Mouse (Mus musculus) G1E (cell line): ENCODE measurements around the gene Cct8l1. TPM values are rescaled to one million over a fixed set of nuclear protein-coding genes. Genes with fewer than 3 reads are reported as not detected.

Source experiments
- ATAC-seq: 2 replicates; pipeline ENCODE4 v1.8.0; 2016; ENCODE audit warnings: mild to moderate bottlenecking; ENCODE audit not compliant: insufficient number of reproducible peaks, poor library complexity, low FRiP score, severe bottlenecking; ENCODE audit errors: extremely low read depth
- DNase-seq: peaks from one replicate; pipeline ENCODE4 v3.0.0; 2012; ENCODE audit warnings: low spot score
- H3K27me3 ChIP-seq: 2 replicates; pipeline ENCODE4 v1.6.1; 2012; ENCODE audit warnings: mild to moderate bottlenecking, low read length, inconsistent platforms; ENCODE audit not compliant: insufficient read depth
- H3K36me3 ChIP-seq: replicated peaks from 2 replicates; pipeline ENCODE3; 2012; ENCODE audit warnings: mild to moderate bottlenecking, inconsistent platforms
- H3K4me1 ChIP-seq: 2 replicates; pipeline ENCODE4 v1.6.1; 2012; ENCODE audit warnings: low read depth, low read length, inconsistent platforms, mixed read lengths; ENCODE audit not compliant: insufficient read depth
- H3K4me3 ChIP-seq: 2 replicates; pipeline ENCODE4 v1.5.1; 2012; ENCODE audit warnings: low read depth, mild to moderate bottlenecking, inconsistent platforms, low read length, moderate library complexity, mixed read lengths
- H3K9me3 ChIP-seq: replicated peaks from 2 replicates; pipeline ENCODE4 v1.6.1; 2012; ENCODE audit warnings: inconsistent platforms
- CTCF ChIP-seq: IDR thresholded peaks from 2 replicates; pipeline ENCODE4 v1.5.1; 2012; ENCODE audit warnings: low read depth, low read length, inconsistent platforms, mixed read lengths
- GATA1 ChIP-seq: IDR thresholded peaks from 2 replicates; pipeline ENCODE4 v1.6.1; 2012; ENCODE audit warnings: borderline replicate concordance, low read length, inconsistent platforms, mixed read lengths
- GATA2 ChIP-seq: IDR thresholded peaks from 2 replicates; pipeline ENCODE4 v1.6.1; 2012; ENCODE audit warnings: low read depth, low read length, inconsistent platforms, borderline replicate concordance
- POLR2AphosphoS5 ChIP-seq: IDR thresholded peaks from 2 replicates; pipeline ENCODE4 v1.6.1; 2012; ENCODE audit warnings: low read depth, low read length, inconsistent platforms; ENCODE audit not compliant: insufficient replicate concordance
- TAL1 ChIP-seq: conservative IDR thresholded peaks from 2 replicates; pipeline ENCODE4 v1.6.1; 2012; ENCODE audit warnings: low read depth, low read length, inconsistent platforms, mixed read lengths
- polyA plus RNA-seq: library from polyadenylated mRNA; stranded (reverse); fragments of >175 nt; gene quantifications from 2 replicates; pipeline ENCODE4 v1.2.3, GENCODE M21; 2012
- total RNA-seq, 2 experiments: library from RNA; stranded (forward) in 1 of 2; stranded (reverse) in 1 of 2; fragments of 200-1000 nt in 1 of 2; fragments of >200 nt in 1 of 2; fragmentation: Nextera tagmentation in 1 of 2; gene quantifications; 2 replicates each; pipeline ENCODE4 v1.2.3; 2014 to 2017

Gene Cct8l1
- total and polyA plus RNA-seq, 3 experiments, result 0.05 TPM; not detected in 2

GRCm38 (mm10) chr5:25528851-25529528 is 13.1 kb downstream of the Cct8l1 start:
- DNase-seq (peak; percentile 27), ATAC-seq (no peak)
- H3K36me3 ChIP-seq, result no peaks in the 10 kb centered on the region
- TF ChIP-seq TAL1, result no peak
- no peak for TF ChIP-seq POLR2AphosphoS5
- no peak for TF ChIP-seq CTCF
- no peak for TF ChIP-seq GATA1
- no peak for TF ChIP-seq GATA2
- H3K27me3 ChIP-seq, result no peaks in the 10 kb centered on the region
- H3K9me3 ChIP-seq, result no peaks in the 10 kb centered on the region
- peaks cover 62% of the 10 kb centered on the region for H3K4me1 ChIP-seq
- H3K4me3 ChIP-seq, result peak overlapping the region; percentile 78

- Histone ChIP-seq H3K9me3 (no peaks in the 10 kb centered on the region), H3K4me3 (peak overlapping the region; percentile 78), H3K36me3 (no peaks in the 10 kb centered on the region), H3K27me3 (no peaks in the 10 kb centered on the region), H3K4me1 (peaks cover 62% of the 10 kb centered on the region)
- peak; percentile 90 for ATAC-seq
- DNase-seq, result peak; percentile 99
- TF ChIP-seq GATA2 (no peak), CTCF (no peak), POLR2AphosphoS5 (no peak), TAL1 (no peak), GATA1 (no peak)
These were observed 13.9 kb downstream of the Cct8l1 start for GRCm38 (mm10) chr5:25529529-25530421.

- Histone ChIP-seq H3K4me1 (peaks cover 64% of the 10 kb centered on the region), H3K9me3 (no peaks in the 10 kb centered on the region), H3K36me3 (no peaks in the 10 kb centered on the region), H3K4me3 (peak overlapping the region; percentile 78), H3K27me3 (no peaks in the 10 kb centered on the region)
- ATAC-seq (no peak), DNase-seq (no peak)
- TF ChIP-seq GATA2 (no peak), TAL1 (no peak), POLR2AphosphoS5 (no peak), CTCF (no peak), GATA1 (no peak)
These were observed 14.8 kb downstream of the Cct8l1 start for GRCm38 (mm10) chr5:25530629-25531028.

- Histone ChIP-seq H3K4me3 (peak overlapping the region; percentile 65; the same call in 1 of the 2 replicates), H3K9me3 (peaks cover 1% of the 10 kb centered on the region), H3K27me3 (no peaks in the 10 kb centered on the region), H3K36me3 (no peaks in the 10 kb centered on the region), H3K4me1 (peaks cover 61% of the 10 kb centered on the region)
- peak; percentile 36 for ATAC-seq
- DNase-seq, result peak; percentile 75
- TF ChIP-seq POLR2AphosphoS5 (no peak), TAL1 (peak; percentile 6; the same call in 1 of the 2 replicates), GATA2 (no peak)
These were observed 16.6 kb downstream of the Cct8l1 start for GRCm38 (mm10) chr5:25532256-25533147.

- DNase-seq (no peak), ATAC-seq (no peak)
- Histone ChIP-seq H3K4me1 (peaks cover 53% of the 10 kb centered on the region), H3K9me3 (peaks cover 3% of the 10 kb centered on the region), H3K36me3 (no peaks in the 10 kb centered on the region), H3K4me3 (no peak overlapping the region), H3K27me3 (no peaks in the 10 kb centered on the region)
- TF ChIP-seq GATA2 (peak; percentile 60; the same call in 1 of the 2 replicates), POLR2AphosphoS5 (no peak)
These were observed 17.4 kb downstream of the Cct8l1 start for GRCm38 (mm10) chr5:25533298-25533697.

GRCm38 (mm10) chr5:25535566-25535965 is 19.7 kb downstream of the Cct8l1 start:
- TF ChIP-seq POLR2AphosphoS5 (no peak), GATA1 (no peak), GATA2 (no peak), TAL1 (no peak), CTCF (no peak)
- H3K36me3 ChIP-seq, result no peaks in the 10 kb centered on the region
- no peak for ATAC-seq
- DNase-seq, result no peak
- H3K4me1 ChIP-seq, result peaks cover 44% of the 10 kb centered on the region
- no peaks in the 10 kb centered on the region for H3K27me3 ChIP-seq
- H3K9me3 ChIP-seq, result peaks cover 3% of the 10 kb centered on the region
- no peak overlapping the region for H3K4me3 ChIP-seq
